Mouse (Mus musculus) hindbrain, embryonic 14.5 days (tissue): Measurements from ENCODE around the gene Gm5483. TPM values are rescaled to one million over a fixed set of nuclear protein-coding genes. Genes with fewer than 3 reads are reported as not detected.
A peak's percentile ranks its signal among the peaks of the same experiment; 100 is the strongest.
"Not testable (repeated sequence)": the region's sequence is repeated elsewhere in the genome, so short reads cannot be mapped to it uniquely, and the experiment has no call there.

ENCODE experiments used
- ATAC-seq: fragments of 200-750 bp; cut with Nextera tagmentation; 2 replicates; pipeline ENCODE4 v1.8.0; 2017; ENCODE audit warnings: moderate number of reproducible peaks, mild to moderate bottlenecking, moderate TSS enrichment, moderate library complexity; ENCODE audit not compliant: low FRiP score
- DNase-seq: peaks from one replicate; pipeline ENCODE4 v3.0.0-alpha.2; 2015; ENCODE audit warnings: low spot score
- H3K27ac ChIP-seq: fragments of 300-500 bp; sonication (generic); 2 replicates; pipeline ENCODE4 v1.5.1; 2014; ENCODE audit warnings: mild to moderate bottlenecking, moderate library complexity
- H3K27me3 ChIP-seq: fragments of 300-500 bp; sonication (generic); 2 replicates; pipeline ENCODE4 v1.6.1; 2014; ENCODE audit warnings: mild to moderate bottlenecking, low read length, mixed read lengths; ENCODE audit not compliant: control insufficient read depth, insufficient read depth
- H3K36me3 ChIP-seq: fragments of 300-500 bp; sonication (generic); replicated peaks from 2 replicates; pipeline ENCODE4 v1.6.1; 2014; ENCODE audit not compliant: control insufficient read depth, insufficient read depth
- H3K4me1 ChIP-seq: fragments of 300-500 bp; sonication (generic); replicated peaks from 2 replicates; pipeline ENCODE4 v1.6.1; 2014; ENCODE audit warnings: antibody characterized with exemption, low read length, mixed read lengths; ENCODE audit not compliant: control insufficient read depth, insufficient read depth
- H3K4me2 ChIP-seq: fragments of 300-500 bp; sonication (generic); replicated peaks from 2 replicates; pipeline ENCODE4 v1.6.1; 2014; ENCODE audit warnings: mild to moderate bottlenecking, moderate library complexity
- H3K4me3 ChIP-seq: fragments of 300-500 bp; sonication (generic); replicated peaks from 2 replicates; pipeline ENCODE4 v1.5.1; 2014; ENCODE audit warnings: mild to moderate bottlenecking, low read length
- H3K9ac ChIP-seq: fragments of 300-500 bp; sonication (generic); 2 replicates; pipeline ENCODE4 v1.6.1; 2014
- H3K9me3 ChIP-seq: fragments of 300-500 bp; sonication (generic); 2 replicates; pipeline ENCODE4 v1.6.1; 2016; ENCODE audit warnings: low read length; ENCODE audit not compliant: control insufficient read depth
- WGBS: fragments of 180-500 bp; shearing (Covaris S2); extraction: QIAGEN DNeasy Blood & Tissue Kit; methylation state at CpG from one replicate; pipeline ENCODE4 v1.1.7; 2014; 5-methylcytosine and 5-hydroxymethylcytosine counted together
- polyA plus RNA-seq: library from polyadenylated mRNA; unstranded; fragments of >200 nt; fragmentation: Nextera tagmentation; extraction: Ambion mirVana; gene quantifications from 2 replicates; pipeline ENCODE4 v1.2.1, GENCODE M21; 2014

Gm5483 gene
- 0.94 and 0.97 TPM in 2 replicates for polyA plus RNA-seq

- 90% methylated on average over 4 of the region's 4 CpGs for WGBS
- H3K4me2 ChIP-seq, DNase-seq, H3K9me3 ChIP-seq, H3K36me3 ChIP-seq, H3K4me3 ChIP-seq, ATAC-seq, H3K27me3 ChIP-seq, H3K9ac ChIP-seq, H3K27ac ChIP-seq, H3K4me1 ChIP-seq: not testable (repeated sequence)
Observed at GRCm38 (mm10) chr16:36183912-36184311, at the start of gene Gm5483. Gene Gm5483, plus strand, starts transcription at chr16:36184212.

- no peak overlapping the region for H3K9ac ChIP-seq
- 77% methylated on average over 2 of the region's 2 CpGs for WGBS
- ATAC-seq, result no peak
- DNase-seq, result no peak
- no peaks in the 10 kb centered on the region for H3K9me3 ChIP-seq
- H3K4me1 ChIP-seq, result no peaks in the 10 kb centered on the region
- H3K4me2 ChIP-seq, result no peak overlapping the region
- no peak overlapping the region for H3K27ac ChIP-seq
- H3K27me3 ChIP-seq, result no peaks in the 10 kb centered on the region
- no peak overlapping the region for H3K4me3 ChIP-seq
- no peaks in the 10 kb centered on the region for H3K36me3 ChIP-seq
Observed at GRCm38 (mm10) chr16:36138201-36138600, 45.8 kb upstream of the Gm5483 start.

GRCm38 (mm10) chr16:36156402-36156975 lies 27.5 kb upstream of the Gm5483 start, which contains the start of gene Stfa2l1:
Gene Stfa2l1, plus strand, starts transcription at chr16:36156811.
- ATAC-seq (no peak), DNase-seq (no peak)
- Histone ChIP-seq H3K4me3 (no peak within 1 kb of the TSS), H3K27ac (no peak within 1 kb of the TSS), H3K9me3 (no peaks in the 10 kb centered on the region), H3K27me3 (no peaks in the 10 kb centered on the region), H3K9ac (no peak within 1 kb of the TSS), H3K4me1 (no peaks in the 10 kb centered on the region), H3K36me3 (no peaks in the 10 kb centered on the region), H3K4me2 (no peak within 1 kb of the TSS)

GRCm38 (mm10) chr16:36167841-36168240 lies 16.2 kb upstream of the Gm5483 start:
- not testable (repeated sequence) for ATAC-seq, H3K27me3 ChIP-seq, H3K4me2 ChIP-seq, DNase-seq, H3K27ac ChIP-seq, H3K4me1 ChIP-seq, H3K9ac ChIP-seq, H3K36me3 ChIP-seq, H3K9me3 ChIP-seq, H3K4me3 ChIP-seq
- 87% methylated on average over 10 of the region's 10 CpGs for WGBS

GRCm38 (mm10) chr16:36176108-36176507 lies 7.9 kb upstream of the Gm5483 start:
- Histone ChIP-seq H3K4me3 (no peak overlapping the region), H3K36me3 (no peaks in the 10 kb centered on the region), H3K9me3 (no peaks in the 10 kb centered on the region), H3K27me3 (no peaks in the 10 kb centered on the region), H3K4me1 (no peaks in the 10 kb centered on the region), H3K27ac (no peak overlapping the region), H3K9ac (no peak overlapping the region), H3K4me2 (no peak overlapping the region)
- no peak for ATAC-seq
- DNase-seq, result no peak

GRCm38 (mm10) chr16:36179910-36180309 lies 4.1 kb upstream of the Gm5483 start:
- Histone ChIP-seq H3K36me3 (no peaks in the 10 kb centered on the region), H3K4me2 (no peak overlapping the region), H3K27ac (no peak overlapping the region), H3K9me3 (no peaks in the 10 kb centered on the region), H3K27me3 (no peaks in the 10 kb centered on the region), H3K4me1 (no peaks in the 10 kb centered on the region), H3K4me3 (no peak overlapping the region), H3K9ac (no peak overlapping the region)
- ATAC-seq, result no peak
- no peak for DNase-seq
- 76% methylated on average over 2 of the region's 2 CpGs for WGBS

- 45% methylated on average over 19 of the region's 19 CpGs for WGBS
- no peak overlapping the region for H3K9ac ChIP-seq
- H3K27me3 ChIP-seq, result no peaks in the 10 kb centered on the region
- H3K4me1 ChIP-seq, result no peaks in the 10 kb centered on the region
- H3K4me2 ChIP-seq, result peak overlapping the region; percentile 30
- H3K4me3 ChIP-seq, result no peak overlapping the region
- ATAC-seq, result no peak
- DNase-seq, result no peak
- no peaks in the 10 kb centered on the region for H3K36me3 ChIP-seq
- no peak overlapping the region for H3K27ac ChIP-seq
- H3K9me3 ChIP-seq, result no peaks in the 10 kb centered on the region
Observed at GRCm38 (mm10) chr16:36199226-36199625, 15.2 kb downstream of the Gm5483 start.

GRCm38 (mm10) chr16:36203846-36204245 lies 19.8 kb downstream of the Gm5483 start:
- no peak for ATAC-seq
- Histone ChIP-seq H3K4me1 (no peaks in the 10 kb centered on the region), H3K4me3 (no peak overlapping the region), H3K36me3 (no peaks in the 10 kb centered on the region), H3K4me2 (no peak overlapping the region), H3K27ac (no peak overlapping the region), H3K9ac (no peak overlapping the region), H3K27me3 (no peaks in the 10 kb centered on the region), H3K9me3 (no peaks in the 10 kb centered on the region)
- no peak for DNase-seq
- 81% methylated on average over 5 of the region's 5 CpGs for WGBS

- 44% methylated on average over 2 of the region's 2 CpGs for WGBS
Observed at GRCm38 (mm10) chr16:36205684-36206083, 21.7 kb downstream of the Gm5483 start.

GRCm38 (mm10) chr16:36209967-36210453 lies 26.0 kb downstream of the Gm5483 start, which contains the start of gene Gm5416:
Gene Gm5416, plus strand, starts transcription at chr16:36210403.
- no peak within 1 kb of the TSS for H3K4me3 ChIP-seq
- DNase-seq, result no peak
- H3K4me1 ChIP-seq, result no peaks in the 10 kb centered on the region
- no peak within 1 kb of the TSS for H3K9ac ChIP-seq
- no peak within 1 kb of the TSS for H3K27ac ChIP-seq
- no peaks in the 10 kb centered on the region for H3K9me3 ChIP-seq
- no peak within 1 kb of the TSS for H3K4me2 ChIP-seq
- ATAC-seq, result no peak
- H3K27me3 ChIP-seq, result no peaks in the 10 kb centered on the region
- WGBS, result 90% methylated on average over 2 of the region's 2 CpGs
- H3K36me3 ChIP-seq, result no peaks in the 10 kb centered on the region

More at GRCm38 (mm10) chr16:36205684-36206083, 21.7 kb downstream of the Gm5483 start:
- not testable (repeated sequence) for H3K9ac ChIP-seq, DNase-seq, H3K4me3 ChIP-seq, H3K27ac ChIP-seq, H3K36me3 ChIP-seq, H3K4me2 ChIP-seq, H3K4me1 ChIP-seq, H3K9me3 ChIP-seq, H3K27me3 ChIP-seq, ATAC-seq
